ENCODE assay signal across 8 mouse cellular contexts in the genomic region with DNA sequence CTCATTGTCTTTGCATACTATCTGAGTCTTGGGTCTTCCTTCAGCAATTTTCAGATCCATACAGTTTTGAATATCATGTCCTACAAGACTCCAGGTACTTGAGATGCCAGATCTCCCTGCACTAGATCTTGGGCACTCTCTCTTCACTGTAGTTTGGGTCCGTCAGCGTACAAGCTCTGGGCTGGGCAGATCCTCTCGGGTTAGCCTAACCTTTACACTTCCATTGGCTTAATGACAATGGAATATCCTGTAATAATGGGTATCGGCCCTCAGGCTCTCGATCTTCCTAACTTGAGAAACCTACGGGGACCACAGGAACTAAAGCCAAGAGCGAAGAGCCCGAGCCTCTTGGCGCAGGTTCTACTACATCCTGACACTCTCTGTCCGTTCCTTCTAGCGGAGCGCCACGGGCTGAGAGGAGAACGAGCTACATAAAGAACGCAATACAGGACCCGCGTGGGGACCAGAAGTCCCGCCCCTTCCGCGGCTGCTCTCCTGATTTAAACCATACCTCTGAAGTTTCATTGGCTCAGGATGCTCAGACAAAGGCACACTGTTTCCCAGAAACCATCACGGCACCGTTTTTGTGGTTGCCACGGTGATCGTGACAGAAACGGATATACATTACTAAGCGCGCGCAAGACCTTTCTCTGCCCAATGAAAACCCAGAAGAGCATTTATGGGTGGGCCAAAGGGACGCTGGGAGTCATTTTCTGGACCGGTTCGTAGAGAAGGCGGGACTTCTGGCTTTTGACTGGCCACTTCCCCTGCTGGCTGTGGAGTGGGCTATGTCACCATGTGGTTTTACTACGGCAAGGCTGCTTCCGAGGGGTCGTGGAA. TPM values are rescaled to one million over a fixed set of nuclear protein-coding genes. Genes with fewer than 3 reads are reported as not detected.
DNase-seq lines count a peak whose midpoint lies in the region; ATAC-seq and TF ChIP-seq lines count a peak whose summit lies in the region.

No protein-coding gene starts in this region.

- peak; percentile 98 for ATAC-seq in activated CD4-positive, CD25-positive, alpha-beta regulatory T cell, adult 4 months
- peak; percentile 92 for ATAC-seq in megakaryocyte progenitor cell, adult 5-6 weeks (replicated peaks; ENCODE audit: poor library complexity)

- no peak for TF ChIP-seq CTCF in cortical plate, adult 2 months (IDR thresholded peaks at IDR 0.05; ENCODE audit: extremely low read depth, insufficient read depth, low read length)

- peak overlapping the region; percentile 57 for H3K4me3 ChIP-seq in cortical plate, adult 2 months (ENCODE audit: insufficient read depth, low read length)

- H3K4me1 ChIP-seq in cortical plate, adult 2 months (ENCODE audit: control insufficient read depth, insufficient read depth, low read length), result no peaks in the 10 kb centered on the region

- DNase-seq in gastrocnemius, adult 8-10 months (ENCODE audit: low spot score in 2 of 2), result peak; percentile 82 to 86
- DNase-seq in induced T-regulatory cell, adult 2 months (ENCODE audit: low read depth), result peak; percentile 99
- DNase-seq in left cerebral cortex, adult 9 months (ENCODE audit: low spot score in 2 of 2), result peak; percentile 97 to 98
- peak; percentile 87 for DNase-seq in right cerebral cortex, postnatal 14 days
- peak; percentile 90 to 93 for DNase-seq in urinary bladder, postnatal 36 days (ENCODE audit: low spot score in 2 of 2)

- TF ChIP-seq POLR2A in cortical plate, adult 2 months (IDR thresholded peaks at IDR 0.05; ENCODE audit: extremely low read depth, insufficient read depth, low read length), result peak; percentile 82

- 0 out of 2 replicates have a peak overlapping the region, but pooled peaks have one; percentile 9 for H3K27ac ChIP-seq in cortical plate, adult 2 months (ENCODE audit: insufficient read depth, low read length)

RNA-seq across cellular contexts. Expression of a gene that starts 16.4 kb away (rescaled TPM):
- polyA plus RNA-seq in activated CD4-positive, CD25-positive, alpha-beta regulatory T cell, adult 4 months (2017; shearing (Covaris generic)), result 1 to 10 TPM; 2.4 to 3.4 TPM
- 5.6 and 6.1 TPM in 2 replicates for polyA plus RNA-seq in cortical plate, adult 2 months (2012; rRNA removed)
- total RNA-seq in gastrocnemius, adult 8-10 months (2022), result 1 to 10 TPM; 1.3 to 2.7 (median 1.6) TPM
- 3.9 and 4.0 TPM in 2 replicates for total RNA-seq in megakaryocyte progenitor cell, adult 5-6 weeks (2015)
- total RNA-seq in megakaryocyte progenitor cell, adult 5-6 weeks (2017), result 6.5 and 8.5 TPM in 2 replicates

RNA-seq across cellular contexts. Expression of a gene that starts 22.0 kb away (rescaled TPM):
- not detected for polyA plus RNA-seq in activated CD4-positive, CD25-positive, alpha-beta regulatory T cell, adult 4 months (2017; shearing (Covaris generic))
- polyA plus RNA-seq in cortical plate, adult 2 months (2012; rRNA removed), result 0.96 and 1.0 TPM in 2 replicates
- total RNA-seq in gastrocnemius, adult 8-10 months (2022), result under 1 TPM; 0.19 to 0.51 (median 0.42) TPM
- 0.76 and 1.0 TPM in 2 replicates for total RNA-seq in megakaryocyte progenitor cell, adult 5-6 weeks (2015)
- total RNA-seq in megakaryocyte progenitor cell, adult 5-6 weeks (2017), result 0.57 and 0.62 TPM in 2 replicates

RNA-seq across cellular contexts. Expression of a gene that starts 27.2 kb away (rescaled TPM):
- polyA plus RNA-seq in activated CD4-positive, CD25-positive, alpha-beta regulatory T cell, adult 4 months (2017; shearing (Covaris generic)), result 1,000 to 10,000 TPM; 2,813 to 3,009 TPM
- polyA plus RNA-seq in cortical plate, adult 2 months (2012; rRNA removed), result 782 and 785 TPM in 2 replicates
- 100 to 1,000 TPM; 635 to 741 (median 657) TPM for total RNA-seq in gastrocnemius, adult 8-10 months (2022)
- 3,071 and 3,115 TPM in 2 replicates for total RNA-seq in megakaryocyte progenitor cell, adult 5-6 weeks (2015)
- total RNA-seq in megakaryocyte progenitor cell, adult 5-6 weeks (2017), result 1,264 and 1,790 TPM in 2 replicates

RNA-seq across cellular contexts. Expression of a gene that starts 28.4 kb away (rescaled TPM):
- polyA plus RNA-seq in activated CD4-positive, CD25-positive, alpha-beta regulatory T cell, adult 4 months (2017; shearing (Covaris generic)), result 1 to 10 TPM; 2.6 to 3.3 TPM
- 9.7 and 10.1 TPM in 2 replicates for polyA plus RNA-seq in cortical plate, adult 2 months (2012; rRNA removed)
- 1 to 10 TPM; 1.1 to 2.3 (median 2.2) TPM for total RNA-seq in gastrocnemius, adult 8-10 months (2022)
- total RNA-seq in megakaryocyte progenitor cell, adult 5-6 weeks (2015), result 3.1 and 4.4 TPM in 2 replicates
- total RNA-seq in megakaryocyte progenitor cell, adult 5-6 weeks (2017), result 2.6 and 3.3 TPM in 2 replicates

RNA-seq across cellular contexts. Expression of a gene that starts 48.7 kb away (rescaled TPM):
- polyA plus RNA-seq in activated CD4-positive, CD25-positive, alpha-beta regulatory T cell, adult 4 months (2017; shearing (Covaris generic)), result under 1 TPM in 1 of 2 experiments, not detected in 1; 0.29 TPM
- polyA plus RNA-seq in cortical plate, adult 2 months (2012; rRNA removed), result 0.69 and 0.78 TPM in 2 replicates
- under 1 TPM in 1 of 4 experiments, not detected in 3; 0.16 TPM for total RNA-seq in gastrocnemius, adult 8-10 months (2022)
- total RNA-seq in megakaryocyte progenitor cell, adult 5-6 weeks (2015), result not detected in 2 replicates
- total RNA-seq in megakaryocyte progenitor cell, adult 5-6 weeks (2017), result not detected in 2 replicates

Comparison
In these comparisons a context has a peak if more than half of its experiments do, and no peak if none do; other contexts are left out.
1. Peak in every context shown above with its lines: DNase-seq, ATAC-seq, H3K4me3 ChIP-seq and H3K27ac ChIP-seq.